Mouse (Mus musculus) testis, adult 2 months (tissue): ENCODE results near the gene Rimklb.

Experiments
- CTCF ChIP-seq: fragments of 200-500 bp; IDR thresholded peaks from 2 replicates; pipeline ENCODE4 v1.5.1; 2012; ENCODE audit warnings: low read depth, mild to moderate bottlenecking, inconsistent platforms, low read length, moderate library complexity; ENCODE audit not compliant: control insufficient read depth, insufficient read depth, insufficient replicate concordance
- POLR2A ChIP-seq: fragments of 200-500 bp; IDR thresholded peaks from 2 replicates; pipeline ENCODE4 v1.6.1; 2012; ENCODE audit warnings: low read depth, mild to moderate bottlenecking, inconsistent platforms, low read length, moderate library complexity; ENCODE audit not compliant: control insufficient read depth

GRCm38 (mm10) chr6:122544672-122545071, 46.1 kb upstream of the Rimklb start:
- TF ChIP-seq CTCF (no peak), POLR2A (no peak)
